Mouse (Mus musculus) adrenal gland, postnatal 36 days (tissue): ENCODE measurements at regions not wholly inside any gene's neighbourhood (a gene's known extent, or its start where the extent isn't known, plus 50 kb on each side); places are given as distances from the start of the nearest gene placed in this dataset.

ENCODE experiments used
- DNase-seq, 2 experiments: peaks; one replicate each; pipeline ENCODE4 v3.0.0; 2021; ENCODE audit warnings: mixed read lengths in 1 of 2

- no peak for DNase-seq
These were observed 597.6 kb downstream of the Cenpc1 start for GRCm38 (mm10) chr5:85467811-85468210.

GRCm38 (mm10) chr5:85467151-85467550, 598.2 kb downstream of the Cenpc1 start:
- no peak for DNase-seq
